Mouse (Mus musculus) thymus, postnatal 25 days (tissue): ENCODE data around the gene Taar7a.

ENCODE experiments used
- DNase-seq: peaks from one replicate; pipeline ENCODE4 v3.0.0; 2022

Taar7a gene

DNA sequence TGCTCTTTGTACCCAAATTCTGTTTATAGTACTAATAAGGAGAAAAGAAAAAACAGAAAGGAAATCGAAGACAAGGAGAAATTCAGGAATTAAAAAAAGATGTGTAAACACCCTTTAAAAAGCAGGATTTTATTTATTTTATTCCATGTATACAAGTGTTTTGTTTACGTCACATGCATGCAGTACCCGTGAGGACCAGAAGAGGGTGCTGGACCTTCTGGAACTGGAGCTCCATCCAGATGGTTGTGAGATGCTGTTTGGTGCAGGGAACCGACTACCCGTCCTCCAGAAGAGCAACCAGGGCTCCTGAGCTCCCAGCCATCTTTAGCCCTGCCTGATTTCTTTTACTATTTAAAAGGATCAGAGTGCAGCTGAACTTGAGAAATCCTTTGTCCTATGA lies 50.8 kb downstream of the Taar7a start:
- peak; percentile 18 for DNase-seq
